Mouse (Mus musculus): ENCODE results near the gene Thra.

DNA sequence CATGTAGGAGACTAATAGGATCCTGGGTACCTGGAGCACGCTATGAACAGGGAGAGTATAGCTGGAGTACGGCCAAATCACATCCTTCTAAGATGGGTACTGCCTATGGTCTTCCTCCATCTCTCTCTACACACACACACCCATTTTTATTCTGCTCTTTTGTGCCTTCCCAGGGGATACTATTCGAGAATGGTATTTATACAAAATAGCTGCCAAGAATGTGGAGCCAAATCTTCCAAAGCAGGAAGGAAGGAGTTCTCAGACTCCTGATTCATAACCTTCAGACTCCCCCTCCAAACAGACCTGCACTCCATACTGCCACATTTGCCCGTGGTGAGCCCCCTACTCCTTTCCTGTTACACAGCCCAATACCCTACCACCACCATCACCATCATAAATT, 9.7 kb upstream of the Thra start:
- TF ChIP-seq POLR2A (IDR thresholded peaks at IDR 0.05; ENCODE audit: low read depth, low read length) (no peak), CTCF (IDR thresholded peaks at IDR 0.05; ENCODE audit: extremely low read depth, insufficient read depth, insufficient read length, insufficient replicate concordance) (no peak)

Data from spleen, adult 2 months (tissue).